Mouse (Mus musculus) CH12.LX (cell line): ENCODE results near the gene Tmem106c. TPM values are rescaled to one million over a fixed set of nuclear protein-coding genes. Genes with fewer than 3 reads are reported as not detected.

Experiments used
- DNase-seq: peaks from one replicate; pipeline ENCODE4 v3.0.0-alpha.2; 2013; ENCODE audit errors: extremely low read depth
- H3K27ac ChIP-seq: 2 replicates; pipeline ENCODE4 v1.5.1; 2012; ENCODE audit warnings: low read depth, mild to moderate bottlenecking, control low read depth, moderate library complexity; ENCODE audit not compliant: insufficient read depth
- H3K27me3 ChIP-seq: replicated peaks from 2 replicates; pipeline ENCODE3; 2012; ENCODE audit warnings: inconsistent platforms
- H3K36me3 ChIP-seq, 2 experiments: replicated peaks in 1 of 2; 2 replicates each; pipeline versions ENCODE3 to v1.6.1; 2012; ENCODE audit warnings: inconsistent platforms in 1 of 2, low read length in 1 of 2, mild to moderate bottlenecking in 1 of 2, mixed read lengths in 1 of 2, moderate library complexity in 1 of 2; ENCODE audit not compliant: control insufficient read depth in 1 of 2, insufficient read depth in 1 of 2
- H3K4me1 ChIP-seq, 2 experiments: 2 replicates each; pipeline ENCODE4 v1.6.1; 2012; ENCODE audit warnings: inconsistent platforms in 1 of 2, moderate library complexity in 1 of 2; ENCODE audit not compliant: insufficient read depth in 2 of 2, control insufficient read depth in 1 of 2
- H3K4me2 ChIP-seq: 2 replicates; pipeline ENCODE4 v1.6.1; 2012; ENCODE audit warnings: low read depth, mild to moderate bottlenecking, control low read depth; ENCODE audit not compliant: poor library complexity, insufficient read depth, severe bottlenecking
- H3K4me3 ChIP-seq, 3 experiments: fragments of 150-350 bp in 1 of 3; sonication (generic) in 1 of 3; replicated peaks in 1 of 3; 2 replicates each; pipeline versions ENCODE3 to v1.5.1; 2011 to 2012; ENCODE audit warnings: low read depth in 2 of 3, low read length in 2 of 3, mild to moderate bottlenecking in 2 of 3, moderate library complexity in 2 of 3, control low read depth in 1 of 3, improper control_type of control experiment in 1 of 3, inconsistent platforms in 1 of 3, mixed read lengths in 1 of 3; ENCODE audit not compliant: poor library complexity in 1 of 3
- H3K79me2 ChIP-seq: replicated peaks from 2 replicates; pipeline ENCODE4 v1.6.1; 2012; ENCODE audit warnings: mild to moderate bottlenecking, moderate library complexity; ENCODE audit not compliant: control insufficient read depth, poor library complexity, insufficient read depth, severe bottlenecking; ENCODE audit errors: extremely low read depth
- H3K9ac ChIP-seq: 2 replicates; pipeline ENCODE4 v1.6.1; 2012; ENCODE audit warnings: low read depth, mild to moderate bottlenecking, control low read depth, moderate library complexity; ENCODE audit not compliant: insufficient read depth
- H3K9me3 ChIP-seq: replicated peaks from 2 replicates; pipeline ENCODE3; 2012; ENCODE audit warnings: low read length, inconsistent platforms, mixed read lengths
- BHLHE40 ChIP-seq: IDR thresholded peaks from 2 replicates; pipeline ENCODE4 v1.6.1; 2011; ENCODE audit warnings: mild to moderate bottlenecking, low read depth, low read length, improper control_type of control experiment
- CHD2 ChIP-seq: IDR thresholded peaks from 2 replicates; pipeline ENCODE4 v1.6.1; 2011; ENCODE audit warnings: low read length, improper control_type of control experiment
- EP300 ChIP-seq: IDR thresholded peaks from 2 replicates; pipeline ENCODE4 v1.6.1; 2011; ENCODE audit warnings: low read length, improper control_type of control experiment
- ETS1 ChIP-seq: conservative IDR thresholded peaks from 2 replicates; pipeline ENCODE4 v1.6.1; 2012; ENCODE audit warnings: low read depth, mild to moderate bottlenecking, inconsistent platforms, low read length, improper control_type of control experiment, moderate library complexity
- HCFC1 ChIP-seq: IDR thresholded peaks from 2 replicates; pipeline ENCODE4 v1.6.1; 2012; ENCODE audit warnings: low read depth, mild to moderate bottlenecking, inconsistent platforms, low read length, improper control_type of control experiment
- KAT2A ChIP-seq: IDR thresholded peaks from 2 replicates; pipeline ENCODE4 v1.6.1; 2012; ENCODE audit warnings: low read length, improper control_type of control experiment, inconsistent platforms; ENCODE audit not compliant: insufficient replicate concordance
- MAFK ChIP-seq: IDR thresholded peaks from 2 replicates; pipeline ENCODE4 v1.6.1; 2011; ENCODE audit warnings: low read length, improper control_type of control experiment; ENCODE audit not compliant: insufficient replicate concordance
- MAZ ChIP-seq: IDR thresholded peaks from 2 replicates; pipeline ENCODE4 v1.6.1; 2012; ENCODE audit warnings: low read depth, mild to moderate bottlenecking, inconsistent platforms, low read length, improper control_type of control experiment, moderate library complexity
- MEF2A ChIP-seq: IDR thresholded peaks from 2 replicates; pipeline ENCODE4 v1.6.1; 2014; ENCODE audit warnings: low read depth, mild to moderate bottlenecking, inconsistent platforms, low read length, improper control_type of control experiment, borderline replicate concordance
- NELFE ChIP-seq: IDR thresholded peaks from 2 replicates; pipeline ENCODE4 v1.6.1; 2011; ENCODE audit warnings: low read depth, low read length, improper control_type of control experiment
- NRF1 ChIP-seq: IDR thresholded peaks from 2 replicates; pipeline ENCODE4 v1.6.1; 2014; ENCODE audit warnings: low read depth, mild to moderate bottlenecking, inconsistent platforms, low read length, improper control_type of control experiment, moderate library complexity
- RCOR1 ChIP-seq: conservative IDR thresholded peaks from 2 replicates; pipeline ENCODE4 v1.6.1; 2012; ENCODE audit warnings: low read depth, mild to moderate bottlenecking, inconsistent platforms, low read length, improper control_type of control experiment
- USF2 ChIP-seq: conservative IDR thresholded peaks from 2 replicates; pipeline ENCODE4 v1.6.1; 2011; ENCODE audit warnings: low read depth, low read length, improper control_type of control experiment
- ZC3H11A ChIP-seq: IDR thresholded peaks from 2 replicates; pipeline ENCODE4 v1.6.1; 2012; ENCODE audit warnings: low read depth, mild to moderate bottlenecking, inconsistent platforms, low read length, improper control_type of control experiment
- ZKSCAN1 ChIP-seq: IDR thresholded peaks from 2 replicates; pipeline ENCODE4 v1.6.1; 2012; ENCODE audit warnings: low read depth, inconsistent platforms, low read length, improper control_type of control experiment, borderline replicate concordance
- dilution Hi-C: fragments of 300-500 bp; cut with MboI; formaldehyde crosslinking; loops from 2 replicates; pipeline ENCODE4 v1.14.3; 2020; ENCODE audit warnings: low sequenced_read_pairs; ENCODE audit not compliant: extremely low pct_unique_long_range_greater_than_20kb, extremely low pct_ligation_motif_present
- in situ Hi-C: fragments of 300-500 bp; cut with MboI; formaldehyde crosslinking; loops from 3 replicates; pipeline ENCODE4 v1.14.3; 2019; ENCODE audit warnings: low sequenced_read_pairs, low pct_ligation_motif_present, low pct_unique_long_range_greater_than_20kb, mixed read lengths
- polyA plus RNA-seq: library from polyadenylated mRNA; unstranded; fragments of >175 nt; gene quantifications from 2 replicates; pipeline ENCODE4 v1.2.1, GENCODE M21; 2012; ENCODE audit warnings: low read depth; ENCODE audit not compliant: insufficient read length
- total RNA-seq, 2 experiments: library from RNA; depleted of rRNA; stranded (reverse); fragments of 300-350 nt in 1 of 2; fragments of >200 nt in 1 of 2; gene quantifications; 2 replicates each; pipeline ENCODE4 v1.2.3; 2012 to 2014

Gene Tmem106c
- total and polyA plus RNA-seq, 3 experiments: 18.5 to 25.7 (median 25.5) TPM

DNA sequence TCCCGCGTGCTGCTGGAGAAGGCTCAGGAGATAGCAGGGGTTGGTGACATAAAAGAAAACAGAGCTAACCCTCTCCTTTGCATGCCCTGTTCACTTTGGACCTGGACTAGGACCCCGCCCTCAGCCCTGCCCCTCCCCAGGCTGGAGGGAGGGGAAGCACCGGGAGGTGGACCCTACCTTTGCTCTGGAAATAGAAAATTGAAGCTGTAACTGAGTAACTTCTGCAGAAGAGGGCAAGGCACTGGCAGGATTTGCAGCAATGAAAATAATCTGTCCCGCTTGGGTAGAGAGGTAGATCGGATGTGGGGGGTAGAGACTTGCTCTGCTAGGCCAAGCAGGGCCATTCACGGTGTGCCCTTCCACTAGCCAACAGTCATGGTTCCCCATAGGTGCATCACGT lies 20.6 kb upstream of the Tmem106c start:
- in situ Hi-C loops (loop anchor here (5.0 to 10.0 kb wide), 3 partner anchors 51 to 229 kb away; no protein-coding TSS in a partner anchor), dilution Hi-C loops (no loop called here)
- TF ChIP-seq BHLHE40 (no peak), RCOR1 (no peak), ZKSCAN1 (no peak), HCFC1 (no peak)
- Histone ChIP-seq H3K4me3 (no peak overlapping the region), H3K27ac (no peak overlapping the region), H3K27me3 (peaks cover 2% of the 10 kb centered on the region), H3K9me3 (no peaks in the 10 kb centered on the region), H3K79me2 (no peaks in the 10 kb centered on the region), H3K4me1 (peaks cover 2 to 8% of the 10 kb centered on the region in 2 experiments; a peak in 3 of 4 replicates), H3K9ac (no peak overlapping the region), H3K36me3 (no peaks in the 10 kb centered on the region), H3K4me2 (no peak overlapping the region)
- no peak for DNase-seq

DNA sequence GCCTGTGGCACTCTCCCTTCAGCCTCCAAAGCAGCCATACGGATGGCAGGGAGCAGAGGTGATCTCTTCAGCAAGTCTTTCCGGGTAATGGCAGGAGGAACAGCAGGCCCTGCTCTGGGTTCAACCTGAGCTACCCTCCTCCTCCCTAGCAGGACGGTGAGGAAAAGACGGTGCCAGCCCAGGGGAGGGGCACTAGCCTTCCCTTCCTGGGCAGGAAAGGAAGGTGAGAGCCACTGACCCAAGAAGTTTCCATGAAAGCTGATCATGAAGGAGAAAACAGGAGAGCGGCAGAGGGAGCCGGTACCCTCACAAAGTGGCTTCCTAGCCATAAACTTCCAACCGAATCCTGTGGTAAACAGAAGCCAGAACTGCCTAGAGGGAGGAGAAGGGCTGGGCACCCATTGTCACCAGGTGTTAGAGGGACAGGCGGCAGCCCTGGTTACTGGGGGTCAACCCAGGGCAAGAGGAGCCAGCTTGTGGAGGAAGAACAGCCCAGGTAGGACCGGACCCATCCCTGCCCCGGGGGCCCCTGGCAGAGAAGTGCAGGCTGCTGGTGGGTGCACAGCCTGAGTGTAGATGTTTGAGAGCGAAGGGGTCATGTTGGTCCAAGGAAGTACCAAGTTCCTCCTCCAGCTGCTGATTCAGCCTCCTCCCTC lies 19.0 kb upstream of the Tmem106c start:
- TF ChIP-seq NRF1 (no peak), MEF2A (no peak), KAT2A (no peak), ZC3H11A (no peak), USF2 (no peak), MAZ (no peak), NELFE (no peak)
- no peak overlapping the region for H3K4me2 ChIP-seq
- H3K79me2 ChIP-seq: no peaks in the 10 kb centered on the region
- H3K36me3 ChIP-seq: no peaks in the 10 kb centered on the region
- dilution Hi-C loops (no loop called here), in situ Hi-C loops (loop anchor here (5.0 to 10.0 kb wide), 3 partner anchors 53 to 230 kb away; no protein-coding TSS in a partner anchor)
- H3K27ac ChIP-seq: no peak overlapping the region
- no peak overlapping the region for H3K9ac ChIP-seq
- H3K4me3 ChIP-seq: no peak overlapping the region
- peaks cover 2 to 16% of the 10 kb centered on the region in 2 experiments; a peak in 3 of 4 replicates for H3K4me1 ChIP-seq
- H3K27me3 ChIP-seq: peaks cover 9% of the 10 kb centered on the region
- no peak for DNase-seq
- H3K9me3 ChIP-seq: no peaks in the 10 kb centered on the region

DNA sequence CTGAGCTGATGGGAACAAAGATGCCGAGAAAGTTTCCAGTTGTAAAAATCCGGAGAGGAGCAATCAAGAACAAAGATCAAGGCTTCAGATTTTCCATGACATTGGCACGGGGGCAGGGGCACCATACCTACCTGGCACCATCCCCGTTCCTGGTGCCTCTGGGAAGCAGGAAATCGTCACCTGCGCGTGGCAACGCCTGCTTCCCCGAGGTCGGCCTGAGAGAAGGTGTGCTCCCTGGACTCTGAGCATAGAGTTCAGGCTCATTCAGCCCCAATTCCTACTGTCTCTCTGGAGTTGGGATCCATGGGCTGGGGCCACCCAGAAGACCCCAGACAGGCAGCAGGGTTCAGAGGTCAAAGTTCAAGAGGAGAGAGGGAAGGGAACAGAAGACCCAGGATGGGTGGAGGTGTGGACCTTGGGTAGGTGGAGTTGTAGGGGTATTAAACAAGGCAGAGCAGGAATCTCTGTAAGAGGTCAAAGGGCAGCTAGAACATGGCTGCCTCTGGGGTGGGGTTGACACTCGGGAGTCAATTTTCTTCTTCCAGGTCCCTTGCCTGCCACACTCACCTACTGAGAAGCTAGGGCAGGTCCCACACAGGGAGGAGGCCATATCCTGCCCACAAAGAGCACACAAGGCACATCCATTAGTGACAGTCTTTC lies 18.2 kb upstream of the Tmem106c start:
- H3K4me2 ChIP-seq: no peak overlapping the region
- H3K27ac ChIP-seq: no peak overlapping the region
- no peak for DNase-seq
- peaks cover 14% of the 10 kb centered on the region for H3K27me3 ChIP-seq
- no peaks in the 10 kb centered on the region for H3K36me3 ChIP-seq
- in situ Hi-C loops: loop anchor here (10.0 kb wide), 1 partner anchor 231 kb away; no protein-coding TSS in a partner anchor
- dilution Hi-C loops: no loop called here
- no peak overlapping the region for H3K4me3 ChIP-seq
- H3K4me1 ChIP-seq: peaks cover 2 to 20% of the 10 kb centered on the region in 2 experiments; a peak in 3 of 4 replicates
- no peaks in the 10 kb centered on the region for H3K9me3 ChIP-seq
- no peak overlapping the region for H3K9ac ChIP-seq
- H3K79me2 ChIP-seq: no peaks in the 10 kb centered on the region
- TF ChIP-seq USF2 (no peak), MAFK (no peak), EP300 (no peak), ETS1 (no peak), CHD2 (no peak)
